Mouse (Mus musculus) hematopoietic stem cell, adult 5-6 weeks (primary cell): ENCODE results near the gene Slit3. TPM values are rescaled to one million over a fixed set of nuclear protein-coding genes. Genes with fewer than 3 reads are reported as not detected.

ENCODE experiments used
- ATAC-seq, 2 experiments: fragments of 125-278 bp in 1 of 2; replicated peaks in 1 of 2; 2 replicates each; pipeline ENCODE4 v1.8.0; 2016 to 2017; ENCODE audit warnings: inconsistent platforms in 2 of 2, mild to moderate bottlenecking in 2 of 2, moderate number of reproducible peaks in 2 of 2, low read depth in 1 of 2, moderate TSS enrichment in 1 of 2; ENCODE audit not compliant: low FRiP score in 2 of 2, poor library complexity in 2 of 2, severe bottlenecking in 2 of 2, insufficient read depth in 1 of 2, low TSS enrichment in 1 of 2
- total RNA-seq: library from RNA; stranded (forward); fragments of 172-1452, 232-1000 nt; gene quantifications from 2 replicates; pipeline ENCODE4 v1.2.3, GENCODE M21; 2017

Slit3 gene
- total RNA-seq, 1 experiment from 2014 or later = not detected

GRCm38 (mm10) chr11:35668138-35668537 lies 547.1 kb downstream of the Slit3 start:
- ATAC-seq = no peak

DNA sequence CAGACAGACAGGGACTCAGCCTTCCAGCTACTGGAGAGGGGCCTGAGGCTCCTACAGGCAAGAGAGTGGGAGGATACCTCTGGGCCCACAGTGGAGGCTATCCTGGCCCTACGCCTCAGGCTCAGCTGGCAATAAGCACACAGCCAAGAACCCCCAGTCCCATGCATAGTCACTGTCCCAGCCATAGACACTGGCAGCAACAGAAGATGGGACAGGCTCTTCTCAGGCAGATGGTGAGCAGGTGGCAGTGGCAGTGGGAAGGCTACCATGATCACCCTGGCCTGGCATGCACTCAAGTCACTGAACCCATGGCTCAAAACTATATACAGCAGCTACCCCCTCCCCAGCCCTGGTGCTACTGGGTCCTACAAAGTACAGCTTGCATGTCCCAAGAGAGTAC lies 547.7 kb downstream of the Slit3 start:
- no peak for ATAC-seq

- ATAC-seq = no peak
These were observed 548.5 kb downstream of the Slit3 start for GRCm38 (mm10) chr11:35669536-35669935.

DNA sequence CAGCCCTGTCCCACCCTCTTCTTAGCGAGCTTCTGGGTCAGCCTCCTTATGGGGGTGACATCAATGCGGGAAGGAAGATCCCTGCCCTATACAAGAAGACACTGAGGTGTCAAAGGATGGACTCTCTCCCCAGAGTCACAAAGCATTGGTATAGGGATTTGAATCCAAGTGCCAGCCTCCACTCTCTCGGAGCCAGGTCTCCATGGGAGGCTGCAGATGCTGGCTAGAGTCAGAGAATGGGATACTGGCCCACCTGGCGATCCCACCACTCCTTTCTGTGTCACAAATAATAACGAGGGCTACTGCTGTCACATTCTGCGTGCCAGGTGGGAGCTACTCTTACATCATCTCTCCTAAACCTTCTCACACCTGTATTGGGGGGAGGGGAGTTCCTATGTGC lies 549.2 kb downstream of the Slit3 start:
- no peak for ATAC-seq

DNA sequence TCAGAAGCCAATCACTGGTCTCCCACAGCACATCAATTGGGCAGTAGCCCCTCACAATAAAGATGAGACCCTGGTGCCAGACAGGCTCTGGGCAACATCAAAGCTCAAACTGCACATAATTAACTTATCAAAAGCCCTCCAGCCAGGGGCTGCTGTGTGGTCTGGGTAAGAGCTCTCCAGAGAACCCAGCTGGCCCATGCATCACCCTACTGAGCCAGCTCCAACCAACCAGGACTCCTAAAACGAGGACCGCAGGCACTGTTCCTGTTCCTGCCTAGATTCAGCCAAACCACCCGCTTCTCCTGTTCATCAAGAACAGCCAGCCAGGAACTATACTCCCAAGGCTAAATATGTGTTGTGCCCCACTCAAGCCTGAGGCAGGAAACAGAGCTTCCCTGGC lies 549.7 kb downstream of the Slit3 start:
- ATAC-seq = no peak

- no peak for ATAC-seq
These were observed 552.0 kb downstream of the Slit3 start for GRCm38 (mm10) chr11:35673050-35673449.

DNA sequence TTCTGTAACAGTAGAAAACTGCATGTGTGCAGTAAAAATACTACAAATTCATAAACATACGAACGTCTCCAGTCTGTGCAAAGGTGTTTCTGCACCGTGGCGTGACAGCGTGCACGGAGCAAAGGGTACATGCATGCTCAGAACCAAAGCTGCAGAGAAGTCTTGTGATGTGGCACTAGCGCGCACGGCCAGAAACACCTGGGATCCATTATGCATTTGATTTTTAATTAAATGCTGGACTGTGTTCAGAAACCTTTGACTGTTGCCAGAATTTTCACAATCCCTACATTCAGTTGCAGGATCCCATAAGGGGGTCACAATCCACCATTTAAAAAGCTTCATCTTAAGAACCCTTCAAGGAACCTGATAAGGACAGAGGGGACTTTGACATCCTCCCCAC lies 553.2 kb downstream of the Slit3 start:
- ATAC-seq = no peak

DNA sequence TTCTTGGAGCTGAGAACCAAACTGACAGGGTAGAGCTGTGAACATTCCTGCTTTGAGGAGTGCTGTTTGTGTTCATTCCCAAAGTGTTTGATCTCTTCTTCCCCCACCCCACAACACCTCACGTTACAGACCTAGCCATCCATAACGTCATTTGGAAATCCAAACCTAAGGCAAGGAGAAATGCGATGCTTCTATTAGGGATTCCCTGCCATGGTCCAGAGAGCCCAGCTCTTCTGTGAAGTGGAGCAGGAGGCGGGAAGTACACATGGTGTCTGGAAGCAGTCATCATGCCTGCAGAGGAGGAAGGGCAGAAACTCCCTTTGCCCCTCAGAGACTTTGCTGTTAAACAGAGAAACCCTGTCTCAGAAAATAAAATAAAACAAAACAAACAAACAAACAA lies 555.7 kb downstream of the Slit3 start:
- ATAC-seq = no peak

GRCm38 (mm10) chr11:35679976-35680375 lies 559.0 kb downstream of the Slit3 start:
- ATAC-seq = no peak

DNA sequence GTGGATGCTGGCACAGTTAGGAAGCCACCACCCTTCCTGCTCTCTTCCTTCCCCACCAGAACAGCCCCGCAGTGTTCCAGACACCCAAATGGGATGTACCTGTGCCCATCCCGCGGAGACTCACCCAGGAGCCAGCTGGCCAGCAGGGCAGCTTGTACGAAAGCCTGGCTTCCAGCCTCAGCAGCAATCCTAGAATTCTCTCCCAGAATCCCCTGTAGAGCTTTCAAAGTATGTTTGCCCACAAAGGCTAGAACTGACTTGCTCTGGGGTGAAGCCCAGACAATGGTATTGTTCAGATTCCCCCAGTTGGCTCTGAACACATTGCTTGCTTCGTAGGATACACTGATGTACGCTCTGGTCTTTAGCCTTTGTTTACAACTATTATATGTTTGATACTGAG lies 566.3 kb downstream of the Slit3 start:
- no peak for ATAC-seq

GRCm38 (mm10) chr11:35690515-35691281 lies 569.7 kb downstream of the Slit3 start:
- ATAC-seq = no peak

DNA sequence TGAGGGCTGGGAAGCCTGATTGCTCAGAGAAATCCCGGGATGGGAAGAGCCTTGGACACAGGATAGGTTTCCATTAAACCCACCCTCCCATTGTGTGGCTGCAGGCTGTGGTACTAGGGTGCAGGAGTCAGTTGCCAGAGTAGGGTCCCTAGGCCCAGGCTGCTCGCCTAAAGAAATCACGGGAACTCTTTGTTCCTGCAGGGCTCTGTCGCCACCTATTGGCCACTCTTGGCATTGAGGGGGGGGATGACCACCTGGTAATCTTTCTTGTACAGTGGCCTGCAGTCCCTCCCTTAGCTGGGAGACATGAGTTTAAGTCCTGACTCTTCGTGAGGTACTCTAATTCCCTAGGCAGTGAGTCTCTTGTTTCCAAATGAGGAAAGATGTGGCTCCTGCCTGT lies 572.1 kb downstream of the Slit3 start:
- peak; percentile 58 to 65; a peak in 2 of 4 replicates for ATAC-seq

GRCm38 (mm10) chr11:35693625-35694024 lies 572.6 kb downstream of the Slit3 start:
- ATAC-seq = no peak

DNA sequence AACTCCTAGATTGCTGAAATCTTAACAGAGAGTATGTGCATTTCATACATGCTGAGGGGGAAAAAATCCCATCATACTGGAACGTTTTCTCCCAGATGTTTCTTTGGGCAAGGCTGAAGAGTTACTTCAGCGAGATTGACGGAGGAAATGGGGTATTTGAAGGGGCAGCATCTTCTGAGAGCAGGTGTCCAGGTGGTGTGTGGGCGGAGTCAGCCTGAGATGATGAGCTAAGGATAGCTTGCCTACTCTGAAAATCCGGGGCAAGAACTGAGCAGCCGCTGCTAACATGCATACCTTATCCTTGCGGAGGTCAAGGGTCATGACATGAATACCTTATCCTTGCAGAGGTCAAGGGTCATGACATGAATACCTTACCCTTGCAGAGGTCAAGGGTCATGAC lies 576.5 kb downstream of the Slit3 start:
- ATAC-seq = no peak

DNA sequence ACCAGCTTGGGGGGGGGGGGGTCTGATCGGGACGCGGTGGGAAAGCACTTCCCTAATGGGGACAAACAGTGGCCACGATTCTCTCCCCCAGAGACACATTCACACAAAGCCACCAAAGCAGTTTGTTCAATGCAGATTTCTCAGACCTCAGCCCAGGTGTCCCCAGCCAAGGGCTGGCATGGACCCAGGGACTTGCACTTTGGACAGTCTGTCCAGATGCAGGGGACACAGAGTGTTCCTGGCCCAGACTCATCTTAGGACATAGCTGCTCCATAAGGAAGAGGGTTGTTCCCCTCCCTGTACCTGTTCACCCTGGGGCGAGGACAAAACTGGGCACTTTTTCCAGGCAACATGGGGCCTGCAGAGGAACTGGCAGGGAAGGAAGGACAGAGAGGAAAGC lies 577.9 kb downstream of the Slit3 start:
- ATAC-seq = no peak

GRCm38 (mm10) chr11:35703471-35703870 lies 582.4 kb downstream of the Slit3 start:
- ATAC-seq = no peak

GRCm38 (mm10) chr11:35704381-35704780 lies 583.4 kb downstream of the Slit3 start:
- ATAC-seq = no peak

GRCm38 (mm10) chr11:35704927-35705326 lies 583.9 kb downstream of the Slit3 start:
- ATAC-seq = no peak

DNA sequence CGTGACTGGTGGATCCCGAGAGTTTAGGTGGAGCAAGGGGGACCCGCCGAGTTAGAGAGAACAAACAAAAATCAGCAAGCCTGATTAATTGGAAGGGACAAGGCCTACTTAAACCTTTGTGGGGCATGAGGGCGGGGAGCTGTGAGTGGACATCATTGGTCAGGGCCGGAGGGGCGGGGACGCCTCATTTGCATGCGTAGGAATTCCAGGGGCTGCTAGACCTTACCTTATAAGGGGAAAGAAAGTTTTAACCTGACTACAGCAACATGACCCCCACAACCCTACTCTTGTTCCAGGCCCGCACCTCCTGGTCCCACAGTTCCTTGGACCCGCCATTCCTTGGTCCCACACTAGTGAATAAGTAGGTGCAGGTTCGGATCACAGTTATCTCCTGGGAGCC lies 586.4 kb downstream of the Slit3 start:
- ATAC-seq = no peak
